Mouse (Mus musculus) frontal cortex, postnatal 10 days (tissue): ENCODE results near the gene Nudcd3.
"Not testable (repeated sequence)": the region's sequence is repeated elsewhere in the genome, so short reads cannot be mapped to it uniquely, and the experiment has no call there.

Experiments
- DNase-seq, 2 experiments: peaks; one replicate each; pipeline ENCODE4 v3.0.0; 2022; ENCODE audit warnings: low spot score in 2 of 2, mixed read lengths in 1 of 2

Nudcd3 gene

DNA sequence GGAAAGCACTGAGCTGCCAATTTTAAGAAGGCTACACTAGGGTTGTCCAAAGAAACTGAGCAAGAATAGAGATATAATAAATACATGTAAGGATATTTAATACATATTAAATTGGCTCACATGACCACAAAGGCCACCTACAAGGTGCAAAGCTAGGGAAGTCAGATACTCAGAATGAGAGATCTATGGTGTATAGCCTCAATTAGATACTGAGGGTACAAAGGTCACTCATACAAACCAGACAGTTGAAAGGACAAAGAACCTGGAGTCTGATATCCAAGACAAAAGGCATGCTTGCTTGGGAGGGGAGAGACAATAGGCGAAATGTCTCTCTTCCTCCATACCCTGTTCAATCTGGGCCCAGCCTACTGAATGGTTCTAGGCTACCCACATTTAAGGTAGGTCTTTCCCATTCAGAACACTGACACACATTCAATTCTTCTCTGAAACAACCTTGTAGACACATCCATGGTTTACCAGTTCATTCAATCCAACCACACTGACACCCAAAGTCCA lies 76.6 kb downstream of the Nudcd3 start:
- no peak for DNase-seq

DNA sequence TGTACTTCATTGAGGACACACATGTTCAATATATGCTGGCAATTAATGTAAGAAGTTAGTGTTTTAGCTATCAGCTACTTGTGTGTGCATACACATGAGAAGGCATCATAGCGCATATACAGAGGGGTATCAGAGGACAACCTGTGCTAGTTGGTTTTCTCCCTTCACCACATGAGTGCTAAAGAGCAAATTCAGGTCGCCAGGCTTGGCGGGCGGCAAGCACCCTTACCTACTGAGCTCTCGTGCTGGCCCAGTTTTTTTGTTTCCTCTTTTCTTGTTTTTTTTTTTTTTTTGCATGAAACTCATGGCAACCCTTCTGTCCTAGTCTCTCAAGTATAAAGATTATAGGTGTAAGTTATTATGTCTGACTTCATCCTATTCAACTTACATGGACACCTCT lies 77.6 kb downstream of the Nudcd3 start:
- DNase-seq: no peak

- peak; percentile 69 to 78 for DNase-seq
Measured at GRCm38 (mm10) chr11:6120596-6120995, 79.6 kb downstream of the Nudcd3 start.

DNA sequence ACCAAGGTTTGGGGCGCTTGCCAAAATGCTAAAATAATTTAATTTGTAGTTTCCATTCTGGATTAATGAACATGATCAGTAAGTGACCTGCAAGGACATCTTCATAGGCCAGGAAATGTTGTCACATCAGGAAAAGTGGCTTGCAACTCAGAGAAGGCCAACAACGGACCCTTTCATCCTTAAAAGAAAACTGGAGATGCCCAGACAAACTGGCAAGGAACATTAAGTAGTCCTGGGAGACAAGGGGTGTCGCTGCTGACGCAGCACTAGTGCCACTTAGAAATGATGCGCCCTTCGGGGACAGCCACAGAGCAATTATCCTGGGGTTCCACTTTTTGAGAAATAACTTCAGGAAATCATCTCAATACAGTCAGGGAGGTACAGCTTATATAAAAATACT lies 80.2 kb downstream of the Nudcd3 start:
- DNase-seq: no peak

GRCm38 (mm10) chr11:6119312-6119711 lies 80.9 kb downstream of the Nudcd3 start:
- peak in 1 of 2 experiments; percentile 25 for DNase-seq

DNA sequence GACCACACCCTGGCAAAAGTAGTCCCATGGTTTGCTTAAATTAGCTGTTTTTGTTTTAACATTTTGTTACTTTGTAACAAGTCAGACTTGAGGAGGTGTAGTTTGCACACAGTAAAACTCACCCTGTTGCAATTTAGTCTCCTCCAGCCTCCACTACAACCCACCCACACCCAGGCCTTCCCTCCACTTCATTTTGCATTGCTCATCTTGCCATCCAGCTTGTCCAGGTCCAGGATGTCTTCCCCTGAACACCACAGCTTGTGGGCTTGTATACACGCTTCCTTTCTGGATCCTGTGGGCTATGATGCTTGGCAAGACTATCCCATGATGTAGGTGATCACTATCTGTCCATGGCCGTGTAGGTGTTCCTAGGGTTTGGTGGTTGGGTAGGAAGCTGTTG lies 82.3 kb downstream of the Nudcd3 start:
- no peak for DNase-seq

GRCm38 (mm10) chr11:6111734-6112484 lies 88.3 kb downstream of the Nudcd3 start:
- DNase-seq: no peak

DNA sequence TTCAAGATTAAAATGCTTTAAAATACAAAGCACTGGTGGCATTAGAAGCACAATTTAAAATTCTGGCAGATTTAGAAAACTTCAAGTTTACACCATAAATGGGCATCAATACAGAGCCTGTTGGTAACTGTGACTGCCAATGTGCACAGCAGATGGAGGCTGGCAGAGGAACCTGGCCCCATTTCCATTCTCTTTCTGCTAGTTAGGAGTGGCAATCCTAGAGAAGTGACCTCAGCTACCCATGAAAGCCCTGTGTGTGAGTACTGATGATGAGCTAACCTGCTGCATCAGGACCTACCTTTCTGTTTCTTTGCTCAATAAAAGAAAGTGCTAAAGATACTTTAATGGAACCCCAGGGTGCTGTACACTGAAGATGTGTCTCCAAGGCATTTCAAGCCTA lies 90.2 kb downstream of the Nudcd3 start:
- no peak for DNase-seq

GRCm38 (mm10) chr11:6108296-6108695 lies 91.9 kb downstream of the Nudcd3 start:
- DNase-seq: no peak

DNA sequence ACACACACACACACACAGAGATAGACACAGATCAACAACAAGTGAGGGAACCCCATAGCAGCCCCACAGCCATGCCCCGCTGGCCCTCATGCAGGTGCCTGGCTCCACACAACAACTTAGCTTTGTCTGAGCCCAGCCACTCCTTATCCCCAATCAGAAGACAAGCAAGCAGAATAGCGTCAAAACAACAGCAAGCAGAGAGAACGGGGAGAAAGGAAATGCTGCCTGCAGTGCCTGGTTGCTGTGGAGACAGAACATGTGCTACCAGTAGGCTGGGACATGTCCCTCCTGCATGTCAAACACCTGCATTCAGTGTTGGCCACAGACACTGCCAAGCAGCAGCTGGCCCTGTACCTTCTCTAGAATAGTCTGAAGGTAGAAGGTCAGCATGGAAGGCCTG lies 92.5 kb downstream of the Nudcd3 start:
- no peak for DNase-seq

GRCm38 (mm10) chr11:6104734-6105133 lies 95.5 kb downstream of the Nudcd3 start:
- no peak for DNase-seq

- not testable (repeated sequence) for DNase-seq
Measured at GRCm38 (mm10) chr11:6096637-6097036, 103.6 kb downstream of the Nudcd3 start.

DNA sequence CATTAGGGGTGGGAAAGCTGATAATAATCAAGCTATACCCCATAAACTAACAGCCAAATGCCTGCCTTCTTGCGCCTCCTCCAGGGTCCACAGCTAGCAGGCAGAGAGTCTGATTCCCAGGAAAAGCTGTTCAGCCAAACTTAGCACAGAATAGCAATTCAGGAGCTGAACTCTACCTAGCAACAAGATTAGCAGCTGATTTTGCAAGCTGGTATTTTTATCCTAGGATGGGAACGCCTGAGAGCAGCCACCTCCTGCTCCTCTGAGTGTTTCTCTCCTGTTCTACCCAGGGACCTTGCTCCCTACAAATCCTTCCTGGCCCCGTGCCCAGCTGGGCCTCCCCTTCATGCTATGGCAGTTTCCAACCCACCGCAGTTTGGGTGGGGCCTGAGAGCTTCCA lies 113.2 kb downstream of the Nudcd3 start:
- DNase-seq: peak; percentile 53 to 58

DNA sequence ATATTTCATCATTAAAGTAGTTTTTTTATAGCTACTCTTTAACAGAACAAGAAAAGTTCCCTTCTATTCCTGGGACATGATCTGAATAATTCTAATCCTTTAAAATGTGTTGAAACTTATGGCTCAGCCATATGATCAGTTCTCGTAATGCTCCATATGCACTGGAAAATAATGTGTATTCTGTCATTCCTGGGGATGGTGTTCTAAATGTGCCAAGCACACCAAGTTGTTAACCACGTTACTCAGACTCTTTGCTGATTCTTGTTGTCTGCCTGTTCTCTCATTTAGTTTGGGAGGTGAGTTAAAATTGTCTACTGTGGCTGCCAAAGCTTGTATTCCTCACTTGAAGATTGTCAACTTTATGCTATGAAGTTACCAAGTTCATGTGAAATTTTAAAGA lies 121.5 kb downstream of the Nudcd3 start:
- no peak for DNase-seq

DNA sequence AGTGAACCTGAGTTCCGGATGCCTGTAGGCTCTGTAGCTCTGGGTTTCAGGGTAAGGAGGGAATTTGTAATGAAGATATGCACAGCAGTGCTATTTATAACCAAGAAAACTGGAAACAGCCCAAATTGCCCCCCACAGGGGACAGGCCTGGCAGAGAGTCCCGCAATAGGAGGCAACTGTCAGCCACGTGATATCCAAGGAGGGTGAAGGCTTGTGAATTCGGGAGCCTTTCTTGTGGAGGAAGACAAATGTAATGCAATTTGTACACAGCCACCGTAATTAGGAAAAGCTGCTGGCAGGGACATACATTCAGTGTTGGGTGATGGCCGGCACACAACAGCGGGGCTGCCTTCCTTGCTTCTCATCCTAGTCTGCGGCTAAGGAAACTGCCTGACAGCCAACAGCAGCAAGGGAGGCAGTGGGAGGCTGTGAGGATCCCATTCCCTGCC lies 124.6 kb downstream of the Nudcd3 start:
- DNase-seq: peak in 1 of 2 experiments; percentile 51

DNA sequence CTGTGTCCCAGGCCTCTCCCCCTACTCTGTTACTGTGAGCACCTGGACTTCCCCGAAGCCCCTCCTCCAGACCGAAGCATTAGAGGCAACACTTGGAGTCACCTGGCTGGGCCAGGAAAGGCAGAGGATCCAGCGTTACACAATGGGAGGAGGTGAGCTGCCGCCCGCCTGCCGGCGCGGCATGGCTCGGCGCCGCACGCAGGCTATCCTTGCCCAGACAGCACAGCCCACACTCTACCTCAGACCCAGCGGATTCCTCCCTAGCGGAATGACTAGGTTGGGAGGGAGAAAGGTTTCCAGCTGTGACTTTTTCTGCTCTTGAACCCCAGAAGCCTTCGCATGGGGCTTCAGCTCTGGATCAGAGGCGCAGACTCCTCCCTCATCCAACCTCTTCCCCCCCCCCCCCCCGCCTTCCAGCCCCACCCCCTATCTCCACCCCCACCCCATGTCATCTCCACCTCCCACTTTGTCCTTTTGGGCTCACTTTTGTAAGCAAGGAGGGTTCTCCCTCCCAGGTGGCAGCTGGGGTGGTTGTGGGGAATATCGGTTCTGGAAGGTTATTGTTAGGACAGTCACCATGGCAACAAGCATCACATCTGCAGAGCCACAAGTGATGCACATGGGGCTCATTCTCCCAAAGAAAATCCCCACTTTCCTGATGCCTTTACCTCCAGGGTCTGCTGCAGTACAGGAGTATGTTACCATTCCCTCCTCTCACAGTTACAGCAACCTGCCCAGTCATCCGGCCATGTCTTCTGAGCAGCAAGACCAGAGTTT lies 131.8 kb downstream of the Nudcd3 start:
- DNase-seq: peak; percentile 54 to 68

GRCm38 (mm10) chr11:6067160-6067559 lies 133.1 kb downstream of the Nudcd3 start:
- DNase-seq: no peak

GRCm38 (mm10) chr11:6066176-6066575 lies 134.0 kb downstream of the Nudcd3 start, which contains the start of gene Camk2b:
Gene Camk2b (minus strand): TSS chr11:6066362.
- DNase-seq: no peak

GRCm38 (mm10) chr11:6065551-6066121 lies 134.6 kb downstream of the Nudcd3 start:
- DNase-seq: peak; percentile 73 to 76

GRCm38 (mm10) chr11:6065046-6065521 lies 135.1 kb downstream of the Nudcd3 start:
- DNase-seq: peak in 1 of 2 experiments; percentile 46

DNA sequence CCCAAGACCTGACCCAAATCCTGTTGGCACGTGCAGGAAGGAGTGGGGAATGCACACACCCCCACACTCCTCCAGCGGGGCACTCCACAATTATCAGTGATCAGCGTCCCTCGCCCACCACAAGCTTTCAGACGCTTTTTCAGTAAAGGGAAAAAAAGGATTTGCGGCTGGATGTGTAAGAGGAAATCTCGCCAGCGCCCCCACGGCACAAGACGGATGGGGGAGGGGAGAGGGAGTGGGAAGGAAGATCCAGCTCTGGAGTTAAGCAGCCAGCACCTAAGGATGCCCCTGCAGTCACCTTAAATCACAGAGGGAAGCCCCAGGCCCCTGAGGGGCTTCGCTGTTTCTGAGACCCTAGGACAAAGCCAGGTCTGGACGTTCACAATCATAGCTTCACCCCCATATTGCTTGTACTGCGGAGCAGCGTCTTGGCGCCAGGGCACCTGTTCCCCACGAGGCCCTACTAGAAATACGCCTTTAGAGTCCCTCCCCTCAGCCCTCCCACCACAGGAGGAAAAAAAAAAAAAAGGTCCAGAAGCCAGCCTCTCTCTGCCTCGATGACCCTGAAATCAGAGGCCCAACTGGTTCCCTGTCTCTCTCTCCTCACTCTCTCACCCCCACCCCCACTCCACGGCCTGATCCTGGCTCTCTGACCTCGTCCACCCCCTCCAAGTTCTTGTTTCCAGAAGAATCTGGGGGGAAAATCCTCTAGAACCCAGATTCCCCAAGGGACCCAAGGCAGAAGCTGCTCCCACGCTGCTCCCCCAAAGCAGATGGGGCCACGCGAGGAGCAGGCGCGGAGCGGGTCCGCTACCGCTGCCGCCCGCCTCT lies 135.8 kb downstream of the Nudcd3 start:
- DNase-seq: peak; percentile 54 to 65
